Mouse (Mus musculus): ENCODE results near the gene Smarcd1. TPM values are rescaled to one million over a fixed set of nuclear protein-coding genes. Genes with fewer than 3 reads are reported as not detected.
"Not testable (repeated sequence)": the region's sequence is repeated elsewhere in the genome, so short reads cannot be mapped to it uniquely, and the experiment has no call there.

Smarcd1 gene
- polyA plus RNA-seq, 1 experiment from 2014 or later = 25.5 TPM

GRCm38 (mm10) chr15:99725341-99726155, 23.6 kb downstream of the Smarcd1 start, which contains the start of gene Cox14:
Gene Cox14, plus strand, starts transcription at chr15:99725618.
- Histone ChIP-seq H3K36me3 (peaks cover 35% of the 10 kb centered on the region), H3K27ac (ENCODE audit: poor library complexity, severe bottlenecking) (peak within 1 kb of the TSS; percentile 97), H3K4me3 (peak within 1 kb of the TSS; percentile 98), H3K27me3 (replicated peaks) (no peaks in the 10 kb centered on the region), H3K9me3 (replicated peaks) (no peaks in the 10 kb centered on the region; the same call in 1 of the 2 replicates), H3K9ac (peak within 1 kb of the TSS; percentile 98), H3K4me2 (peak within 1 kb of the TSS; percentile 69), H3K4me1 (replicated peaks) (peaks cover 35% of the 10 kb centered on the region)
- ATAC-seq (ENCODE audit: insufficient number of reproducible peaks, low FRiP score) = peak; percentile 93
- WGBS = under 1% methylated on average over 66 of the region's 68 CpGs

GRCm38 (mm10) chr15:99726549-99726948, 24.6 kb downstream of the Smarcd1 start:
- Histone ChIP-seq H3K9ac (peak overlapping the region; percentile 98), H3K27ac (ENCODE audit: poor library complexity, severe bottlenecking) (peak overlapping the region; percentile 97; the same call in 1 of the 2 replicates), H3K4me2 (peak overlapping the region; percentile 69), H3K27me3 (replicated peaks) (no peaks in the 10 kb centered on the region), H3K4me1 (replicated peaks) (peaks cover 35% of the 10 kb centered on the region), H3K4me3 (peak overlapping the region; percentile 98), H3K36me3 (peaks cover 38% of the 10 kb centered on the region), H3K9me3 (replicated peaks) (no peaks in the 10 kb centered on the region; the same call in 1 of the 2 replicates)
- ATAC-seq (ENCODE audit: insufficient number of reproducible peaks, low FRiP score) = no peak
- WGBS = 70% methylated on average over 2 of the region's 2 CpGs

DNA sequence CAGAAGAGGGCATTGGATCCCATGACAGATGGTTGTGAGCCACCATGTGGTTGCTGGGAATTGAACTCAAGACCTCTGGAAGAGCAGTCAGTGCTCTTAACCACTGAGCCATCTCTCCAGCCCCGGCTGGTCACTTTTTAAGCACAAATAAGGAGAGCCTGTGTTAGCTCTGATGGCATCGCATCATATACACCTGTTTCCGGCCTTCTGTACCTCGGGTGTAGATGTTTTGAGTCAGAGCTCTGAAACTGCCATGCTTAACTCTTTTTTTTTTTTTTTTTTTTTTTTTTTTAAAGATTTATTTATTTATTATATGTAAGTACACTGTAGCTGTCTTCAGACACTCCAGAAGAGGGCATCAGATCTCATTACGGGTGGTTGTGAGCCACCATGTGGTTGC, 25.1 kb downstream of the Smarcd1 start:
- H3K4me3 ChIP-seq; ATAC-seq (ENCODE audit: insufficient number of reproducible peaks, low FRiP score); H3K9me3 ChIP-seq (replicated peaks); H3K27me3 ChIP-seq (replicated peaks); H3K4me2 ChIP-seq; H3K9ac ChIP-seq; H3K27ac ChIP-seq (ENCODE audit: poor library complexity, severe bottlenecking): not testable (repeated sequence)
- Histone ChIP-seq H3K4me1 (replicated peaks) (peaks cover 33% of the 10 kb centered on the region), H3K36me3 (peaks cover 38% of the 10 kb centered on the region)
- 92% methylated on average over 4 of the region's 5 CpGs for WGBS

- Histone ChIP-seq H3K36me3 (peaks cover 40% of the 10 kb centered on the region), H3K9ac (no peak overlapping the region), H3K4me2 (no peak overlapping the region), H3K27me3 (replicated peaks) (no peaks in the 10 kb centered on the region), H3K9me3 (replicated peaks) (no peaks in the 10 kb centered on the region; the same call in 1 of the 2 replicates), H3K4me1 (replicated peaks) (peaks cover 29% of the 10 kb centered on the region), H3K27ac (ENCODE audit: poor library complexity, severe bottlenecking) (no peak overlapping the region), H3K4me3 (no peak overlapping the region)
- 94% methylated on average over 12 of the region's 12 CpGs for WGBS
- ATAC-seq (ENCODE audit: insufficient number of reproducible peaks, low FRiP score) = no peak
These were observed 25.6 kb downstream of the Smarcd1 start for GRCm38 (mm10) chr15:99727525-99727924.

DNA sequence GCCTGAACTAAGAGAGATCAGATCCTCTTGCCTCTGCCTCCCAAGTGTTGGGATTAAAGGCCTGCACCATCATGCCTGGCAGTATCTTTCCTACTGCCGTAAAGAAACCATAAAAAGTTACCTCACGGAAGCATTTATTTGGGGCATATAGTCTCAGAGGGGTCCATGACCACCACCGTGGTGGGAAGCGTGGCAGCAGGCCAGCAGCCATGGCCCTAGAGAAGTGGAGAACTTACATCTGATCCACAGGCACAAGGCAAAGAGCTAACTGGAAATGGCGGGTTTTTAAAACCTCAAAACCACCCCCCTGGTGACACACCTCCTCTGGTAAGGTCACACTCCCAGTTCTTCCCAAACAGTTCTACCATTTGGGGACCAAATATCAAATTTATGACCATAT, 26.3 kb downstream of the Smarcd1 start:
- ATAC-seq (ENCODE audit: insufficient number of reproducible peaks, low FRiP score) = no peak
- Histone ChIP-seq H3K4me2 (no peak overlapping the region), H3K36me3 (peaks cover 44% of the 10 kb centered on the region), H3K4me3 (no peak overlapping the region), H3K27ac (ENCODE audit: poor library complexity, severe bottlenecking) (no peak overlapping the region), H3K9ac (no peak overlapping the region), H3K9me3 (replicated peaks) (no peaks in the 10 kb centered on the region; the same call in 1 of the 2 replicates), H3K27me3 (replicated peaks) (no peaks in the 10 kb centered on the region), H3K4me1 (replicated peaks) (peaks cover 22% of the 10 kb centered on the region)
- 97% methylated on average over 5 of the region's 5 CpGs for WGBS

DNA sequence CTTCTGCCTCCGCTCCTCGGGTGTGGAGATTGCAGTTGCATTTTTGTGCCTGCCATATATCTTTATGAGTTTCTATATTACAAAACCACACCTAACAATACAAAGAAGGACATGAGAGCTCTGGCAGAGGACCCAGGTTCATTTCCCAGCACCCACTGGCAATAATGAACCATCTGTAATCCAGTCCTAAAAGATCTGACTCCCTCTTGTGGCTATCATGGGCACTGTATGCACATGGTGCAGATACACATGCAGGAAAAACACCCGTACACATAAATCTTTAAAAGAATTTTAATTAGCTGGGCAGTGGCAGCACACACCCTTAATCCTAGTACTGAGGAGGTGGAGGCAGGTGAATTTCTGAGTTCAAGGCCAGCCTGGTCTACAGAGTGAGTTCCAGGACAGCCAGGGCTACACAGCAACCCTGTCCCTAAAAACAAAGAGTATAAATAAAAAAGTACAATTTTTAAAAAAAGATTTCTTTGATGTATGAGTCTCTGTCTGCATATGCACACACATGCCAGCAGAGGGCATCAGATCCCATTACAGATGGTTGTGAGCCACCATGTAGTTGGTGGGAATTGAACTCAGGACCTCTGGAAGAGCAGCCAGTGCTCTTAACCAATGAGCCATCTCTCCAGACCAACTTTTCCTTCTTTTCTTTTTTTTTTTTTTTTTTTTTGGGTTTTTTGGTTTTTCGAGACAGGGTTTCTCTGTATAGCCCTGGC, 27.3 kb downstream of the Smarcd1 start:
- WGBS = 96% methylated on average over 4 of the region's 4 CpGs
- H3K36me3 ChIP-seq = peaks cover 49% of the 10 kb centered on the region

GRCm38 (mm10) chr15:99731167-99731566, 29.2 kb downstream of the Smarcd1 start:
- no peak for ATAC-seq (ENCODE audit: insufficient number of reproducible peaks, low FRiP score)
- Histone ChIP-seq H3K9ac (no peak overlapping the region), H3K9me3 (replicated peaks) (no peaks in the 10 kb centered on the region; the same call in 1 of the 2 replicates), H3K27me3 (replicated peaks) (no peaks in the 10 kb centered on the region), H3K27ac (ENCODE audit: poor library complexity, severe bottlenecking) (no peak overlapping the region), H3K4me3 (no peak overlapping the region), H3K36me3 (peaks cover 66% of the 10 kb centered on the region), H3K4me2 (no peak overlapping the region), H3K4me1 (replicated peaks) (peaks cover 7% of the 10 kb centered on the region)
- 91% methylated on average over 2 of the region's 2 CpGs for WGBS

More for the DNA sequence above, 27.3 kb downstream of the Smarcd1 start:
- ATAC-seq (ENCODE audit: insufficient number of reproducible peaks, low FRiP score) = no peak
- H3K27me3 ChIP-seq (replicated peaks) = no peaks in the 10 kb centered on the region
- no peak overlapping the region for H3K4me3 ChIP-seq
- H3K9me3 ChIP-seq (replicated peaks) = no peaks in the 10 kb centered on the region; the same call in 1 of the 2 replicates
- no peak overlapping the region for H3K9ac ChIP-seq
- no peak overlapping the region for H3K27ac ChIP-seq (ENCODE audit: poor library complexity, severe bottlenecking)
- H3K4me1 ChIP-seq (replicated peaks) = peaks cover 12% of the 10 kb centered on the region
- H3K4me2 ChIP-seq = no peak overlapping the region

DNA sequence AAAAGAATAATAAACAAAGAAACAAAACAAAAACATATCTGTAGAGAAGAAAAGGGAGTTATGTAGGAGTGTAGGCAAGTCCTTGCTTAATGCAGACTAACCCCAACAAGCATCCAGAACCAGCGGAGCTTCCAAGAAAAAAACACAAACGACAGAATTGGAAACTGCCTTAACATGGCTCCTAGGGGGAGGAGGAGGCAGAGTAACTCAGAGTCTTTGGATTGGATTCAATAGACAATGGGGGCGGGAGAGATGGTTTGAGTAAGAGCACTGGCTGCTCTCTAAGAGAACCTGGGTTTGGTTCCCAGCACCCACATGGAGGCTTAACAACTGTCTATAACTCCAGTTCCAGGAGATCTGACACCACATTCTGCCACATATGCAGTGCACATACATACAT, 29.7 kb downstream of the Smarcd1 start:
- ATAC-seq (ENCODE audit: insufficient number of reproducible peaks, low FRiP score) = no peak
- Histone ChIP-seq H3K27ac (ENCODE audit: poor library complexity, severe bottlenecking) (no peak overlapping the region), H3K9me3 (replicated peaks) (no peaks in the 10 kb centered on the region; the same call in 1 of the 2 replicates), H3K4me2 (no peak overlapping the region), H3K27me3 (replicated peaks) (no peaks in the 10 kb centered on the region), H3K4me3 (no peak overlapping the region), H3K9ac (no peak overlapping the region), H3K36me3 (peaks cover 71% of the 10 kb centered on the region), H3K4me1 (replicated peaks) (peaks cover 2% of the 10 kb centered on the region)
- 91% methylated on average over 3 of the region's 3 CpGs for WGBS

DNA sequence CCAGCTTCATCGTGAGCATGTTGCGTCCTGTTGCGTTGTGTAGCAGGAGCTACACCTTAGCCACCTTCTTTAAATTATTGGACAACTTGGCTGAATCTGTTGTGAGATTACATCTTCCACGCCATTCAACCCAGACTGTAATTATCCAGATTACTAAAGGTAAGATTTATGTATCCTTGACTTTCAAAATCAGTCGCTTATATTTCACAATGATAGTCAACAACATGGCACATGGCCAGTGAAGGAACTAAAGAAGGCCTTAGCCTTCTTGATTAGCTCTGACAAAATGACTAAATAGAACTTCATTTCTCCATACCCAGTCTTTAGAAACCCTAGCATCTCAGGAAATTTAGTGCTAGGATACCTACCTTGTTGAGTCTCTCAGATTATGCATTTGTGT, 31.3 kb downstream of the Smarcd1 start:
- H3K4me3 ChIP-seq = no peak overlapping the region
- H3K9ac ChIP-seq = no peak overlapping the region
- H3K9me3 ChIP-seq (replicated peaks) = no peaks in the 10 kb centered on the region; the same call in 1 of the 2 replicates
- 96% methylated on average over 5 of the region's 5 CpGs for WGBS
- no peak overlapping the region for H3K4me2 ChIP-seq
- no peaks in the 10 kb centered on the region for H3K4me1 ChIP-seq (replicated peaks)
- H3K27me3 ChIP-seq (replicated peaks) = no peaks in the 10 kb centered on the region
- no peak for ATAC-seq (ENCODE audit: insufficient number of reproducible peaks, low FRiP score)
- no peak overlapping the region for H3K27ac ChIP-seq (ENCODE audit: poor library complexity, severe bottlenecking)
- H3K36me3 ChIP-seq = peaks cover 76% of the 10 kb centered on the region

DNA sequence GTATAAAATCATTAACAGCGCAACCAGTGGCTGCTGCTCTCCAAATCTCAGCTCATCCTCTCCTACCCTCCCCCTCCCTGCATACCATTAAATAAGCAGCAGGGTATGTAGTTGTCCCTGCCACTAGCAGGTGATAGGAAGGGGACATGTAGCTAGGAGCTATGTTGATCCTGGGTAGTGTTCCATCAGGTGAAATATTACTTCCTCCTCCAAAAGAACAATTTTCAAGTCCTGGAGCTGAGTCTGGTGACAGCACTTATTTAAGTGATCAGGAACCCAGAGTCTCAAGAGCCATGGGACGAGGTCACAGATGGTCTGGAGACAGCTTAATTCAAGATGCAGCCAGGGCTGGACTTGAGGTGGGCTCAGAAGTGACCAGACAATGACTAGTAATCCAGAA, 33.7 kb downstream of the Smarcd1 start:
- no peak overlapping the region for H3K4me3 ChIP-seq
- peaks cover 82% of the 10 kb centered on the region for H3K36me3 ChIP-seq
- H3K27ac ChIP-seq (ENCODE audit: poor library complexity, severe bottlenecking) = no peak overlapping the region
- H3K4me2 ChIP-seq = no peak overlapping the region
- no peaks in the 10 kb centered on the region for H3K9me3 ChIP-seq (replicated peaks)
- H3K27me3 ChIP-seq (replicated peaks) = no peaks in the 10 kb centered on the region
- no peak overlapping the region for H3K9ac ChIP-seq
- 88% methylated on average over 2 of the region's 2 CpGs for WGBS
- H3K4me1 ChIP-seq (replicated peaks) = no peaks in the 10 kb centered on the region
- ATAC-seq (ENCODE audit: insufficient number of reproducible peaks, low FRiP score) = no peak

DNA sequence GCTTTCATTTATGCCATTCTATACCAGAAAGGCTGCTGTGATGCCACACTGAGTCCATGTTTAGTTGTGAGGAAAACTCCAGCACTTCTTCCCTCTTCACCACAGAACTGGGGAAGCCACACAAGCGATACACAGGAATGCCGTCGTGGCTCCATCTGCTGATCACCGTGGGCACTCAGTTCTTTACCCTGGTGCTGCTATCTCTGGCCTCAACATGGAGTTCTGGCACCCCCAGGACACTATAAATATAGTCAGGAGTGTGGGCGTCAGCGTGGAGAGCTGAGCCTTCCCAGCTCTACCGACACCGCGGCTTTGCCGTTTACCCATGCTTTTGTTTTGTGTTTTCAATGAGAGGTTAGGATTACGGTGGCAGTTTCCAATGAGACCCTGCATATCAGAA, 34.7 kb downstream of the Smarcd1 start:
- Histone ChIP-seq H3K36me3 (peaks cover 84% of the 10 kb centered on the region), H3K9ac (no peak overlapping the region), H3K27me3 (replicated peaks) (no peaks in the 10 kb centered on the region), H3K9me3 (replicated peaks) (no peaks in the 10 kb centered on the region), H3K27ac (ENCODE audit: poor library complexity, severe bottlenecking) (no peak overlapping the region), H3K4me1 (replicated peaks) (no peaks in the 10 kb centered on the region), H3K4me3 (no peak overlapping the region), H3K4me2 (no peak overlapping the region)
- WGBS = 84% methylated on average over 11 of the region's 11 CpGs
- no peak for ATAC-seq (ENCODE audit: insufficient number of reproducible peaks, low FRiP score)

All from heart, embryonic 12.5 days (tissue).